ENCODE assay signal across 20 mouse cellular contexts in genomic region chr1:98392001-98392400, GRCm38 (mm10). TPM values are rescaled to one million over a fixed set of nuclear protein-coding genes. Genes with fewer than 3 reads are reported as not detected.
DNase-seq lines count a peak whose midpoint lies in the region; ATAC-seq and TF ChIP-seq lines count a peak whose summit lies in the region.
"Had no signal": no experiment of that assay in that cellular context is flagged by ENCODE, and none has a peak within 500 bp of the region (broad histone marks: within the 10 kb centered on the region; RNA-seq: fewer than 3 reads in every experiment).

No protein-coding gene starts in this region.

- TF ChIP-seq CTCF in kidney, postnatal 0 days (IDR thresholded peaks at IDR 0.05; ENCODE audit: low read depth), result peak; percentile 44
- TF ChIP-seq CTCF in brain, embryonic 14.5 days (IDR thresholded peaks at IDR 0.05; ENCODE audit: borderline replicate concordance, extremely low read depth, insufficient read depth, insufficient read length), result no peak

- no peaks in the 10 kb centered on the region for H3K36me3 ChIP-seq in forebrain, embryonic 15.5 days
- H3K36me3 ChIP-seq in forebrain, embryonic 13.5 days (ENCODE audit: poor library complexity, severe bottlenecking), result no peaks in the 10 kb centered on the region
- H3K36me3 ChIP-seq in kidney, postnatal 0 days (ENCODE audit: insufficient read depth, low read length), result no peaks in the 10 kb centered on the region
- H3K36me3 ChIP-seq: heart, embryonic 13.5 days had no signal

- no peak overlapping the region for H3K9ac ChIP-seq in forebrain, embryonic 15.5 days (replicated peaks)
- H3K9ac ChIP-seq in forebrain, embryonic 13.5 days, result no peak overlapping the region
- H3K9ac ChIP-seq in kidney, postnatal 0 days (ENCODE audit: low read depth, low read length), result no peak overlapping the region
- H3K9ac ChIP-seq: heart, embryonic 13.5 days had no signal

- no peak for TF ChIP-seq POLR2A in brain, embryonic 14.5 days (IDR thresholded peaks at IDR 0.05; ENCODE audit: borderline replicate concordance, extremely low read depth, insufficient read depth, insufficient read length, poor library complexity, severe bottlenecking)

- no peak overlapping the region for H3K27ac ChIP-seq in forebrain, embryonic 15.5 days (replicated peaks)
- H3K27ac ChIP-seq in forebrain, embryonic 13.5 days, result no peak overlapping the region
- H3K27ac ChIP-seq in kidney, postnatal 0 days, result no peak overlapping the region
- H3K27ac ChIP-seq: heart, embryonic 13.5 days had no signal

- DNase-seq in kidney, postnatal 0 days (ENCODE audit: low spot score), result peak; percentile 3
- no peak for DNase-seq in kidney, adult 9 months
- peak; percentile 57 for DNase-seq in 3T3-L1 (ENCODE audit: low read depth, low spot score)
- peak; percentile 70 for DNase-seq in brain, embryonic 14.5 days (ENCODE audit: low read depth)
- DNase-seq in kidney, postnatal 4 days, result no peak
- DNase-seq in frontal cortex, postnatal 10 days (ENCODE audit: low spot score in 2 of 2), result no peak
- DNase-seq: cerebellum, adult 18-20 months; gastrocnemius, postnatal 14 days; kidney, adult 18-20 months; right cerebral cortex, postnatal 4 days; thymus, postnatal 25 days had no signal

- ATAC-seq in forebrain, embryonic 15.5 days (replicated peaks), result peak; percentile 26; the same call in 1 of the 2 replicates
- ATAC-seq in forebrain, embryonic 13.5 days, result no peak
- ATAC-seq in kidney, postnatal 0 days (replicated peaks; ENCODE audit: low FRiP score, low read depth), result no peak
- ATAC-seq: lung, postnatal 0 days had no signal

- H3K27me3 ChIP-seq in forebrain, embryonic 15.5 days, result no peaks in the 10 kb centered on the region
- no peaks in the 10 kb centered on the region for H3K27me3 ChIP-seq in forebrain, embryonic 13.5 days
- H3K27me3 ChIP-seq in kidney, postnatal 0 days (ENCODE audit: insufficient read depth, low read length), result no peaks in the 10 kb centered on the region
- H3K27me3 ChIP-seq: heart, embryonic 13.5 days had no signal

- no peaks in the 10 kb centered on the region for H3K4me1 ChIP-seq in forebrain, embryonic 15.5 days
- no peaks in the 10 kb centered on the region for H3K4me1 ChIP-seq in forebrain, embryonic 13.5 days
- no peaks in the 10 kb centered on the region for H3K4me1 ChIP-seq in kidney, postnatal 0 days (replicated peaks; ENCODE audit: insufficient read depth, low read length)
- H3K4me1 ChIP-seq: heart, embryonic 13.5 days had no signal

- no peak overlapping the region for H3K4me2 ChIP-seq in forebrain, embryonic 15.5 days (replicated peaks)
- H3K4me2 ChIP-seq in forebrain, embryonic 13.5 days, result no peak overlapping the region
- no peak overlapping the region for H3K4me2 ChIP-seq in kidney, postnatal 0 days (ENCODE audit: low read length)
- H3K4me2 ChIP-seq: heart, embryonic 13.5 days had no signal

- no peaks in the 10 kb centered on the region for H3K9me3 ChIP-seq in forebrain, embryonic 15.5 days
- no peaks in the 10 kb centered on the region for H3K9me3 ChIP-seq in forebrain, embryonic 13.5 days (replicated peaks)
- H3K9me3 ChIP-seq in kidney, postnatal 0 days (replicated peaks; ENCODE audit: low read length), result no peaks in the 10 kb centered on the region
- H3K9me3 ChIP-seq: heart, embryonic 13.5 days had no signal

- no peak overlapping the region for H3K4me3 ChIP-seq in forebrain, embryonic 15.5 days
- no peak overlapping the region for H3K4me3 ChIP-seq in forebrain, embryonic 13.5 days
- no peak overlapping the region for H3K4me3 ChIP-seq in kidney, postnatal 0 days (replicated peaks; ENCODE audit: low read depth, low read length)
- H3K4me3 ChIP-seq: heart, embryonic 13.5 days had no signal

RNA-seq across cellular contexts. Expression of gene Slco6d1, which starts 28.9 kb away (rescaled TPM):
- polyA plus RNA-seq in forebrain, embryonic 15.5 days (2015; fragmentation: Nextera tagmentation; extraction: Ambion mirVana), result not detected in 2 replicates
- polyA plus RNA-seq in forebrain, embryonic 13.5 days (2015; fragmentation: Nextera tagmentation; extraction: Ambion mirVana), result not detected in 2 replicates
- polyA plus RNA-seq in kidney, postnatal 0 days (2015; fragmentation: Nextera tagmentation; extraction: Ambion mirVana), result not detected in 2 replicates
- polyA plus RNA-seq in brain, embryonic 14.5 days (2012; rRNA removed), result not detected in 2 replicates
- polyA plus RNA-seq: C2C12; cortical plate, adult 2 months; heart, embryonic 13.5 days; hindbrain, embryonic 11.5 days; large intestine, adult 2 months; liver, adult 2 months; lung, postnatal 0 days had no signal

Comparison
In these comparisons a context has a peak if more than half of its experiments do, and no peak if none do; other contexts are left out.
1. DNase-seq: peak in kidney, postnatal 0 days (single experiment), 3T3-L1 (single experiment) and brain, embryonic 14.5 days (single experiment); none in kidney, adult 9 months (single experiment), kidney, postnatal 4 days (0 of 2) and frontal cortex, postnatal 10 days (0 of 2).